Mouse (Mus musculus) spleen, adult 18-20 months (tissue): ENCODE data around the gene Abtb2.

Source experiments
- DNase-seq, 2 experiments: peaks; one replicate each; pipeline ENCODE4 v3.0.0; 2022; ENCODE audit warnings: mixed read lengths in 2 of 2

The Abtb2 gene

GRCm38 (mm10) chr2:103691278-103691677 lies 125.2 kb downstream of the Abtb2 start:
- no peak for DNase-seq

GRCm38 (mm10) chr2:103692810-103693209 lies 126.7 kb downstream of the Abtb2 start:
- DNase-seq = no peak

GRCm38 (mm10) chr2:103694777-103695563 lies 128.9 kb downstream of the Abtb2 start:
- DNase-seq = no peak

- DNase-seq = no peak
Observed at GRCm38 (mm10) chr2:103696177-103696576, 130.1 kb downstream of the Abtb2 start.

GRCm38 (mm10) chr2:103700514-103700913 lies 134.4 kb downstream of the Abtb2 start:
- no peak for DNase-seq

GRCm38 (mm10) chr2:103703336-103703735 lies 137.2 kb downstream of the Abtb2 start:
- no peak for DNase-seq

GRCm38 (mm10) chr2:103703865-103704264 lies 137.8 kb downstream of the Abtb2 start:
- no peak for DNase-seq

- no peak for DNase-seq
Observed at GRCm38 (mm10) chr2:103705826-103706225, 139.7 kb downstream of the Abtb2 start.

- no peak for DNase-seq
Observed at GRCm38 (mm10) chr2:103706226-103706625, 140.1 kb downstream of the Abtb2 start.

GRCm38 (mm10) chr2:103707056-103707776 lies 141.1 kb downstream of the Abtb2 start:
- DNase-seq = no peak

GRCm38 (mm10) chr2:103710849-103711248 lies 144.7 kb downstream of the Abtb2 start:
- no peak for DNase-seq

GRCm38 (mm10) chr2:103713831-103714230 lies 147.7 kb downstream of the Abtb2 start:
- no peak for DNase-seq

GRCm38 (mm10) chr2:103714412-103714811 lies 148.3 kb downstream of the Abtb2 start:
- no peak for DNase-seq

- peak; percentile 55 to 74 for DNase-seq
Observed at GRCm38 (mm10) chr2:103718594-103719291, 152.6 kb downstream of the Abtb2 start.

- DNase-seq = no peak
Observed at GRCm38 (mm10) chr2:103719292-103719646, 153.2 kb downstream of the Abtb2 start.

- no peak for DNase-seq
Observed at GRCm38 (mm10) chr2:103724521-103724920, 158.4 kb downstream of the Abtb2 start.

- no peak for DNase-seq
Observed at GRCm38 (mm10) chr2:103728027-103728540, 162.0 kb downstream of the Abtb2 start.

- no peak for DNase-seq
Observed at GRCm38 (mm10) chr2:103730999-103731398, 164.9 kb downstream of the Abtb2 start.

GRCm38 (mm10) chr2:103731423-103731822 lies 165.3 kb downstream of the Abtb2 start:
- DNase-seq = no peak

- no peak for DNase-seq
Observed at GRCm38 (mm10) chr2:103742821-103743220, 176.7 kb downstream of the Abtb2 start.

GRCm38 (mm10) chr2:103743536-103743935 lies 177.4 kb downstream of the Abtb2 start:
- no peak for DNase-seq

GRCm38 (mm10) chr2:103743988-103744387 lies 177.9 kb downstream of the Abtb2 start:
- peak; percentile 37 to 69 for DNase-seq

- no peak for DNase-seq
Observed at GRCm38 (mm10) chr2:103745481-103745880, 179.4 kb downstream of the Abtb2 start.
